Mouse (Mus musculus): ENCODE data around the gene Gm11213. TPM values are rescaled to one million over a fixed set of nuclear protein-coding genes. Genes with fewer than 3 reads are reported as not detected.

The Gm11213 gene
- not detected in 2 replicates for polyA plus RNA-seq (2015; fragmentation: Nextera tagmentation; extraction: Ambion mirVana)

DNA sequence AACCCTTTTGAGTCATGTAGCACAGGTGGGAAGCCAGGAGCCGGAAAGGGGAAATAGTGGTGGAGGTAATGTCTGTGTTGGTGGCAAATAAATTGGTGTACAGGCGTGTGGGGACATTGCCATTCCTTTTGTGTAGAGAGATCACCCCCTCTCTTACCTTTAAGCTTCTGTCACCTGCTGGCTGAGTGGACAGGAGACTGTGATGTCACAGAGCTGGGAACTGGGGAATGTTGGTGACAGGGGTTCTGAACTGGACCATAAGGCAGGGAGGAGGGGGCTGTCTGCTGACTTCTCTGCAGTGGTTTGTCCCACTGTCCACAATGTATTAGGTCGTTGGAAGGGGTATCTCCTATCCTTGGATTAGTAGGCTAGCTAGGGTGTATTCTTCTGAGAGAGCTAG is at the start of gene Gm11213:
Gene Gm11213 (minus strand): TSS at position 317 of the 400 bp plus-strand sequence.
- no peaks in the 10 kb centered on the region for H3K9me3 ChIP-seq (ENCODE audit: low read length)
- H3K4me1 ChIP-seq (ENCODE audit: insufficient read depth) = no peaks in the 10 kb centered on the region
- H3K27me3 ChIP-seq (ENCODE audit: insufficient read depth, low read length) = peaks cover 3% of the 10 kb centered on the region; the same call in 1 of the 2 replicates
- no peak within 1 kb of the TSS for H3K4me2 ChIP-seq (ENCODE audit: low read depth, low read length)
- TF ChIP-seq CTCF (IDR thresholded peaks at IDR 0.05; ENCODE audit: low read depth) = no peak
- no peak for TF ChIP-seq EP300 (IDR thresholded peaks at IDR 0.05; ENCODE audit: low read depth)
- ATAC-seq = no peak
- H3K36me3 ChIP-seq (replicated peaks; ENCODE audit: insufficient read depth, low read length) = no peaks in the 10 kb centered on the region
- H3K9ac ChIP-seq (replicated peaks) = no peak within 1 kb of the TSS
- no peak for DNase-seq
- no peak within 1 kb of the TSS for H3K27ac ChIP-seq (ENCODE audit: low read depth)
- 57% methylated on average over 3 of the region's 3 CpGs for WGBS (ENCODE audit: insufficient replicate concordance)
- H3K4me3 ChIP-seq (ENCODE audit: low read depth, low read length) = no peak within 1 kb of the TSS

- Histone ChIP-seq H3K9me3 (ENCODE audit: low read length) (no peaks in the 10 kb centered on the region), H3K27ac (ENCODE audit: low read depth) (no peak overlapping the region), H3K4me2 (ENCODE audit: low read depth, low read length) (no peak overlapping the region), H3K9ac (replicated peaks) (no peak overlapping the region), H3K27me3 (ENCODE audit: insufficient read depth, low read length) (no peaks in the 10 kb centered on the region), H3K4me1 (ENCODE audit: insufficient read depth) (no peaks in the 10 kb centered on the region), H3K4me3 (ENCODE audit: low read depth, low read length) (no peak overlapping the region), H3K36me3 (replicated peaks; ENCODE audit: insufficient read depth, low read length) (no peaks in the 10 kb centered on the region)
- ATAC-seq = no peak
- no peak for DNase-seq
- TF ChIP-seq EP300 (IDR thresholded peaks at IDR 0.05; ENCODE audit: low read depth) (no peak), CTCF (IDR thresholded peaks at IDR 0.05; ENCODE audit: low read depth) (peak; percentile 37; the same call in 1 of the 2 replicates)
- 44% methylated on average over 1 of the region's 1 CpGs for WGBS (ENCODE audit: insufficient replicate concordance)
Measured at GRCm38 (mm10) chr4:63654381-63654780, 49.3 kb upstream of the Gm11213 start.

DNA sequence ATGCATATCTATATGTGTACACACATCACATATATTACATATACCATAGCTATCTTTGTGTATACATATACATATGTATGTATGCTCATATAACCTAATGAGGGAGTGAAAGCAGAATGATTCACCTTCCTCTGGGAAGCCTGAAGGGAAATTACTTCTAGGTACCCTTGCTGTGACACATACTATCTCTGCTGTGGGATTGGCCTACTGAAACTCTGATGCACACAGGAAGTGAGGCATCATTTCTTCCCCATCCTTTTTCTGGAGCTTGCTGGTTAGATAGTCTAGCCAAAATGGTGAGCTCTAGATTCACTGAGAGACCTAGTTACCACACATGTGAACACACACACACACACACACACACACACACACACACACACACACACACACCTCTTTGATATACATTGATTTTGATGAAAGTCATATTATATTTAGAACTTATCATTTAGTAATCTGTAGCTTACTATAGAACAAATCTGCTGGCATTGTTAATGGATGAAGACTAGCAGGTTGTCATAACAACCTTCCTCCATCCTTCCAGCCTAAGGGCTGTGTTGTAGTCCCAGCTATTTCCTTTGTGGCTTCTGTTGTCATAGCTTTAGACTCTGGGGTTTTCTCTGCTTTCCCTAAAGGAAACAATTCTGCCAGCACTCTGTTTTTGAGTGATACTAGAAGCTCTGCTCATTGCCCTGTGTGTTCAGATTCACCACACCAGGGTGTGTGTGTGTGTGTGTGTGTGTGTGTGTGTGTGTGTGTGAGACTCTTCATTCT is 39.1 kb upstream of the Gm11213 start:
- Histone ChIP-seq H3K27ac (ENCODE audit: low read depth) (no peak overlapping the region), H3K4me2 (ENCODE audit: low read depth, low read length) (no peak overlapping the region), H3K36me3 (replicated peaks; ENCODE audit: insufficient read depth, low read length) (no peaks in the 10 kb centered on the region), H3K4me3 (ENCODE audit: low read depth, low read length) (no peak overlapping the region), H3K4me1 (ENCODE audit: insufficient read depth) (no peaks in the 10 kb centered on the region), H3K27me3 (ENCODE audit: insufficient read depth, low read length) (no peaks in the 10 kb centered on the region), H3K9ac (replicated peaks) (no peak overlapping the region), H3K9me3 (ENCODE audit: low read length) (no peaks in the 10 kb centered on the region)
- TF ChIP-seq CTCF (IDR thresholded peaks at IDR 0.05; ENCODE audit: low read depth) = no peak
- TF ChIP-seq EP300 (IDR thresholded peaks at IDR 0.05; ENCODE audit: low read depth) = no peak
- DNase-seq (no peak), ATAC-seq (no peak)

GRCm38 (mm10) chr4:63639842-63640241 is 34.8 kb upstream of the Gm11213 start:
- Histone ChIP-seq H3K4me1 (ENCODE audit: insufficient read depth) (no peaks in the 10 kb centered on the region), H3K4me3 (ENCODE audit: low read depth, low read length) (no peak overlapping the region), H3K27ac (ENCODE audit: low read depth) (no peak overlapping the region), H3K9me3 (ENCODE audit: low read length) (no peaks in the 10 kb centered on the region), H3K4me2 (ENCODE audit: low read depth, low read length) (no peak overlapping the region), H3K9ac (replicated peaks) (no peak overlapping the region), H3K27me3 (ENCODE audit: insufficient read depth, low read length) (no peaks in the 10 kb centered on the region), H3K36me3 (replicated peaks; ENCODE audit: insufficient read depth, low read length) (no peaks in the 10 kb centered on the region)
- no peak for TF ChIP-seq EP300 (IDR thresholded peaks at IDR 0.05; ENCODE audit: low read depth)
- TF ChIP-seq CTCF (IDR thresholded peaks at IDR 0.05; ENCODE audit: low read depth) = no peak
- DNase-seq (no peak), ATAC-seq (no peak)
- 54% methylated on average over 2 of the region's 2 CpGs for WGBS (ENCODE audit: insufficient replicate concordance)

GRCm38 (mm10) chr4:63638603-63639002 is 33.5 kb upstream of the Gm11213 start:
- H3K9me3 ChIP-seq (ENCODE audit: low read length) = no peaks in the 10 kb centered on the region
- no peak for TF ChIP-seq EP300 (IDR thresholded peaks at IDR 0.05; ENCODE audit: low read depth)
- TF ChIP-seq CTCF (IDR thresholded peaks at IDR 0.05; ENCODE audit: low read depth) = no peak
- no peak overlapping the region for H3K4me2 ChIP-seq (ENCODE audit: low read depth, low read length)
- no peaks in the 10 kb centered on the region for H3K36me3 ChIP-seq (replicated peaks; ENCODE audit: insufficient read depth, low read length)
- no peaks in the 10 kb centered on the region for H3K4me1 ChIP-seq (ENCODE audit: insufficient read depth)
- no peak overlapping the region for H3K9ac ChIP-seq (replicated peaks)
- DNase-seq (no peak), ATAC-seq (no peak)
- H3K4me3 ChIP-seq (ENCODE audit: low read depth, low read length) = no peak overlapping the region
- H3K27me3 ChIP-seq (ENCODE audit: insufficient read depth, low read length) = no peaks in the 10 kb centered on the region
- H3K27ac ChIP-seq (ENCODE audit: low read depth) = no peak overlapping the region
- 27% methylated on average over 1 of the region's 1 CpGs for WGBS (ENCODE audit: insufficient replicate concordance)

DNA sequence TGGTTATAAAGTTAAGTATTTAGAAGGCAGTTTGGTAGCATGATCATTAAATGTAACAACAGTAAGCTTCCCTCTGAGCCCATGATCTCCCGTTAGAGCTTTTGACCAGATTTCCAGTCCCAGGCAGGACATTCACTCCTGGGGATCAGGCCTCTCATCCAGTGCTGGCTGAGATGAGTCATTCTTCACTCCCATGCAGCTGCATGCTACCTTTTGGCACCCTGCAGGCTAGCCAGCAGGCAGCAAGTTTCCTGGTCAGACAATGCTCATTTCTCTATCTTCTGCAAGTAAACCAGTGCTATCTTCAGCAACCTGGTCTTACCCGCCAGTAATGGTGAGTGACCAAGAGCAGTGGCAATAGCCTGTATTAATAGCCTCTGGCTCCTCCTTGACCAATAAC is 28.1 kb upstream of the Gm11213 start:
- Histone ChIP-seq H3K4me3 (ENCODE audit: low read depth, low read length) (no peak overlapping the region), H3K4me1 (ENCODE audit: insufficient read depth) (no peaks in the 10 kb centered on the region), H3K27me3 (ENCODE audit: insufficient read depth, low read length) (no peaks in the 10 kb centered on the region), H3K9ac (replicated peaks) (no peak overlapping the region), H3K9me3 (ENCODE audit: low read length) (no peaks in the 10 kb centered on the region), H3K27ac (ENCODE audit: low read depth) (no peak overlapping the region), H3K36me3 (replicated peaks; ENCODE audit: insufficient read depth, low read length) (no peaks in the 10 kb centered on the region), H3K4me2 (ENCODE audit: low read depth, low read length) (no peak overlapping the region)
- TF ChIP-seq CTCF (IDR thresholded peaks at IDR 0.05; ENCODE audit: low read depth) (no peak), EP300 (IDR thresholded peaks at IDR 0.05; ENCODE audit: low read depth) (no peak)
- DNase-seq (no peak), ATAC-seq (no peak)
- WGBS (ENCODE audit: insufficient replicate concordance) = 78% methylated on average over 2 of the region's 2 CpGs
